Mouse (Mus musculus): ENCODE data around the gene Rptor.

GRCm38 (mm10) chr11:119664678-119665307, 62.1 kb downstream of the Rptor start:
- TF ChIP-seq CTCF (IDR thresholded peaks at IDR 0.05; ENCODE audit: low read depth), result no peak
- no peak for TF ChIP-seq EP300 (IDR thresholded peaks at IDR 0.05; ENCODE audit: low read depth)

Data from liver, postnatal 0 days (tissue).